Mouse (Mus musculus) heart, adult 2 months (tissue): Measurements from ENCODE around the gene Cmtm7. TPM values are rescaled to one million over a fixed set of nuclear protein-coding genes. Genes with fewer than 3 reads are reported as not detected.

Experiments
- DNase-seq, 2 experiments: peaks; one replicate each; pipeline ENCODE4 v3.0.0; 2021
- H3K27ac ChIP-seq: fragments of 200-600 bp; 2 replicates; pipeline ENCODE4 v1.8.1; 2022
- H3K27me3 ChIP-seq: fragments of 200-500 bp; 2 replicates; pipeline ENCODE4 v1.6.1; 2012; ENCODE audit warnings: mild to moderate bottlenecking, low read length, inconsistent platforms, mixed read lengths; ENCODE audit not compliant: control insufficient read depth, insufficient read depth
- H3K36me3 ChIP-seq: fragments of 200-500 bp; 2 replicates; pipeline ENCODE4 v1.6.1; 2012; ENCODE audit warnings: low read length, inconsistent platforms; ENCODE audit not compliant: control insufficient read depth, insufficient read depth
- H3K4me1 ChIP-seq: fragments of 200-500 bp; 2 replicates; pipeline ENCODE4 v1.6.1; 2011; ENCODE audit warnings: low read length; ENCODE audit not compliant: control insufficient read depth, insufficient read depth
- H3K4me3 ChIP-seq: fragments of 200-600 bp; 2 replicates; pipeline ENCODE4 v1.8.1; 2022
- H3K79me2 ChIP-seq: fragments of 200-500 bp; replicated peaks from 2 replicates; pipeline ENCODE4 v1.6.1; 2012; ENCODE audit warnings: mild to moderate bottlenecking, inconsistent platforms, low read length, moderate library complexity, mixed read lengths; ENCODE audit not compliant: control insufficient read depth, insufficient read depth
- H3K9ac ChIP-seq: fragments of 200-500 bp; 2 replicates; pipeline ENCODE4 v1.6.1; 2012; ENCODE audit warnings: low read depth, mild to moderate bottlenecking, control low read depth, inconsistent platforms, low read length, mixed read lengths
- CTCF ChIP-seq: fragments of 200-600 bp; IDR thresholded peaks from 2 replicates; pipeline ENCODE4 v1.8.1; 2022; ENCODE audit warnings: antibody characterized with exemption, mild to moderate bottlenecking, moderate library complexity
- EP300 ChIP-seq: fragments of 200-500 bp; IDR thresholded peaks from 2 replicates; pipeline ENCODE4 v1.6.1; 2011; ENCODE audit warnings: low read depth, low read length, control low read depth; ENCODE audit not compliant: insufficient read depth
- POLR2A ChIP-seq: fragments of 200-500 bp; IDR thresholded peaks from 2 replicates; pipeline ENCODE4 v1.6.1; 2011; ENCODE audit warnings: mild to moderate bottlenecking, low read depth, low read length, control low read depth; ENCODE audit not compliant: insufficient read depth
- WGBS: fragments of 180-500 bp; shearing (Covaris S2); methylation state at CpG from one replicate; pipeline ENCODE4 v1.1.7; 2018; 5-methylcytosine and 5-hydroxymethylcytosine counted together
- intact Hi-C: fragments of 180-260 bp; cut with DNase I; formaldehyde crosslinking; loops from one replicate; pipeline ENCODE4 v1.15.1; 2025
- long read RNA-seq: library from polyadenylated mRNA; stranded (forward); transcript quantifications from one replicate; pipeline ENCODE4 v2.0.0, GENCODE M21; 2021
- polyA plus RNA-seq: library from polyadenylated mRNA; depleted of rRNA; stranded (reverse); fragments of >200 nt; gene quantifications from 2 replicates; pipeline ENCODE4 v1.2.3, GENCODE M21; 2012; rRNA removed
- total RNA-seq, 2 experiments: library from RNA; stranded (reverse); gene quantifications; 2 replicates each; pipeline ENCODE4 v1.2.3; 2021

Gene Cmtm7
- total RNA-seq: 10 to 100 TPM; 11.5 to 12.6 TPM
- 46.6 and 60.2 TPM in 2 replicates for polyA plus RNA-seq
- long read RNA-seq, partial matches to known transcripts: 0 of 4 reads
- long read RNA-seq, other reads (novel, unspliced or antisense): 0 of 4 reads

DNA sequence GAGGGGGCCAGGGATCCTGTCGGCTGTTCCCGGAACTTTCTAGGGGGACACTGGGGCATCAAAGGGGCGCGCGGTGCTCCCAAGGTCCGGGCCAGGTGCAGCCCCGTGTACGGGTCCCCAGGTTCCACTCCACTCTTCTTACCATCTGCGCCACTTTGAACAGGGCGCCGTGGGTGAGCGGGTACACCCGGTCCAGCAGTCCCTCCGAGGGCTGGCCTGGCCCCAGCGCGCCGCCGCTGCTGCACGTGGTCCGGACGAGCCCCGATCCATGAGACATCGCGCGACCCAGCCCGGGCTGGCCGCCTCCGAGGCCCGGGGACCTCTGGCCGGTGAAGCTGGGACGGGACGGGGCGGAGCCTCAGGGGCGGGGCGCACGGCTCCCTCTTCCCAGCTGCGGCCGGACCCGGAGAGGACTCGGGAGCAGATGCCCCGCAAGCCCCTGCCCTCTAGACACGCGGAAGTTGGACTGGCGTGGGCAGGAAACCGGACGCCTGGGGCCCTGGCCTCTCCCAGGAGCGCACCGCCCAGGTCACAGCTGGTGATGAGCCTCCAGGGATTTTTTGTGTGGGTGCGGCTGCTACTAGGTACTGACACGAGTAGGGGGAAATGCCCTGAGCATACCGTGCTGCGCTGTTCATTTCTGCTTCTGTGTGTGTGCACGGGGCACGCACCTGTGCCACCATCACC lies at the start of gene Cmtm7:
TSS of gene Cmtm7 (minus strand) at position 331 of the 687 bp plus-strand sequence.
- Histone ChIP-seq H3K79me2 (no peaks in the 10 kb centered on the region), H3K4me3 (peak within 1 kb of the TSS; percentile 75), H3K27ac (peak within 1 kb of the TSS; percentile 82), H3K9ac (peak within 1 kb of the TSS; percentile 59), H3K27me3 (no peaks in the 10 kb centered on the region), H3K36me3 (no peaks in the 10 kb centered on the region), H3K4me1 (no peaks in the 10 kb centered on the region)
- peak; percentile 89 to 90 for DNase-seq
- 1% methylated on average over 54 of the region's 54 CpGs for WGBS
- TF ChIP-seq POLR2A: peak; percentile 43; the same call in 1 of the 2 replicates
- TF ChIP-seq CTCF: no peak
- no peak for TF ChIP-seq EP300
- intact Hi-C loops: loop anchor here (2.0 kb wide), 1 partner anchor 29 kb away; no protein-coding TSS in a partner anchor

DNA sequence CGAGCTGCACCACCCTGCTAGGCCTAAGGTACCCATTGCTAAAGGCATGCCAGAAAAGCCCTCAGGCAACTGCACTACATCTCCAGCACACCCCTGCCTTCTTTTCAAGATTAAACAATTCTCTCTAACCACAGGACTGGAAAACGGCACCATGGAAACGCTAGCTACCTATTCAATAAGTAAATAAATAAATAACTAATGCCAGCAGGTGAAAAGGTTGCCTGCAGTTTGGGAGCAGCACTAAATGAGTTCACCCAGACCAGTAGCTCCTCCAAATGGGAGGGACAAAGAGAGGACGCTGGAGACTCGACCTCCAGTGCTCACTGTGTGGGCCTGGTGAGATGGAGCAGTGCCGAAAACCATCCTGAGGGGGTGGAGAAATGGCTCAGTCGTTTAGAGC lies 48.7 kb upstream of the Cmtm7 start:
- TF ChIP-seq POLR2A (no peak), CTCF (no peak), EP300 (no peak)
- H3K36me3 ChIP-seq: no peaks in the 10 kb centered on the region
- no peak for DNase-seq
- H3K9ac ChIP-seq: no peak overlapping the region
- intact Hi-C loops: no loop called here
- 66% methylated on average over 7 of the region's 7 CpGs for WGBS
- no peak overlapping the region for H3K4me3 ChIP-seq
- H3K27ac ChIP-seq: no peak overlapping the region
- peaks cover 5% of the 10 kb centered on the region for H3K4me1 ChIP-seq
- no peaks in the 10 kb centered on the region for H3K27me3 ChIP-seq
- no peaks in the 10 kb centered on the region for H3K79me2 ChIP-seq

DNA sequence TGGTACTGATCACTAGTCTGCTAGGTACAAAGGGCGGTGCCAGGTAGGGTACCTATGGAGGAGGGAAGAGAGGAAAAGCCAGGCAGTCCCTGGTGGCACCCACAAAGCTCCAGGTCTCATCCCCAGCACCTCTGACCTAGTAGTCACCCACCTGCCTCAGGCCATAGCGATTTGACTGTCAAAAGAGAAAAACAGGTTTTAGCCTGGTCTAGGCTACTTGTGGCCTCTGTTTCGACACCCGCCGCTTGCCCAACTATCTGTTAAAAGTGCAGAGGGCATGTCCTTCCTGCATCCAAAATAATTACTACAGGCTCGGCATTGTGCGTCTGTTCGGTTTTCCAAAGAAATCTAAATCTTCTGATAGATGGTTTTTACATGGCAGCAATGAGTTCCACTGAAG lies 48.0 kb upstream of the Cmtm7 start:
- peaks cover 5% of the 10 kb centered on the region for H3K4me1 ChIP-seq
- no peaks in the 10 kb centered on the region for H3K79me2 ChIP-seq
- WGBS: 85% methylated on average over 8 of the region's 8 CpGs
- no peak overlapping the region for H3K9ac ChIP-seq
- no peak overlapping the region for H3K27ac ChIP-seq
- TF ChIP-seq EP300: no peak
- no peak for TF ChIP-seq POLR2A
- TF ChIP-seq CTCF: no peak
- H3K27me3 ChIP-seq: no peaks in the 10 kb centered on the region
- DNase-seq: no peak
- no peak overlapping the region for H3K4me3 ChIP-seq
- intact Hi-C loops: no loop called here
- H3K36me3 ChIP-seq: no peaks in the 10 kb centered on the region

DNA sequence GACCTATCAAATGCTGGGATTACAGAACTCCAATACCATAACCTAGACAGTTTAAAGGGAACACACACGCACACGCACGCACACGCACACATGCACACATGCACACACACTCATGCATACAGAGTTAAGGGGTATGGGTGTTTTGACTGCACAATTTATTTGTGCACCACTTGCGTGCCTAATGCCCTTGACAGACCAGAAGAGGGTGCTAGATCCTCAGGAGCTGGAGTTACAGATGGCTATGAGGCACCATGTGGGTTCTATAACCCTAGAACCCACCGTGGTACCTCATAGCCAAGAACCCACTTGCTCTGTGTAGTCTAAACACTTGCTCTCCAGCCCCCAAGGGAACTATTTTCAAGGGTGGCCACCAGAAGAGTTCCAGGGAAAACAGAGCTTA lies 46.7 kb upstream of the Cmtm7 start:
- Histone ChIP-seq H3K27me3 (no peaks in the 10 kb centered on the region), H3K4me3 (no peak overlapping the region), H3K36me3 (no peaks in the 10 kb centered on the region), H3K9ac (no peak overlapping the region), H3K79me2 (no peaks in the 10 kb centered on the region), H3K4me1 (peaks cover 5% of the 10 kb centered on the region), H3K27ac (peak overlapping the region; percentile 79)
- 89% methylated on average over 6 of the region's 6 CpGs for WGBS
- DNase-seq: no peak
- intact Hi-C loops: no loop called here
- TF ChIP-seq POLR2A (no peak), EP300 (no peak), CTCF (peak; percentile 41)

DNA sequence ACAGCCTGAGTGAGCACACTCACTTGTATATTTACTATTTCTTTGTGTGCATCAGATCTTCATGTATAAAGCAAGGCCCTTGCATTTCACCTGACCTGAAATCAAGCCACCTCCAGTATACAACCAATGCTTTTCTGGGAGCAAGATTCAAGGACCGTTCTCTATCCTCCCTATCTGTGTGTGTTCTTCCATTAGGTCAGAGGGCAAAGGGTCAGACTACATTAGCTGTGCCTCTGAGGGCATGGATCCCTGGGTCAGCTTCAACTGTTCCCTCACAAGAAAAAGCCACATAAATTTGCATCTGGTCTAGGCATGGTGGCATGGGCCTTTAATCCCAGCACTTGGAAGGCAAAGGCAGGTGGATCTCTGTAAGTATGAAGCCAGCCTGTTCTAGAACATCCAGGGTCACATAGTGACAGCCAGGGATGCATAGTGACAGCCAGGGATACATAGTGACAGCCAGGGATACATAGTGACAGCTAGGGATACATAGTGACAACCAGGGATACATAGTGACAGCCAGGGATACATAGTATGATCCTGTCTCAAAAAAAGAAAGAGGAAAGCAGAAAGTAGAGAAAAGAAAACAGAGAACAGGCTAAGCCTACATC lies 45.7 kb upstream of the Cmtm7 start:
- peak overlapping the region; percentile 79 for H3K27ac ChIP-seq
- H3K79me2 ChIP-seq: no peaks in the 10 kb centered on the region
- no peak for TF ChIP-seq POLR2A
- TF ChIP-seq CTCF: no peak
- TF ChIP-seq EP300: no peak
- no peak overlapping the region for H3K4me3 ChIP-seq
- intact Hi-C loops: no loop called here
- H3K4me1 ChIP-seq: peaks cover 5% of the 10 kb centered on the region
- H3K36me3 ChIP-seq: no peaks in the 10 kb centered on the region
- WGBS: 47% methylated on average over 1 of the region's 1 CpGs
- no peak for DNase-seq
- H3K9ac ChIP-seq: peak overlapping the region; percentile 18; the same call in 1 of the 2 replicates
- H3K27me3 ChIP-seq: no peaks in the 10 kb centered on the region

DNA sequence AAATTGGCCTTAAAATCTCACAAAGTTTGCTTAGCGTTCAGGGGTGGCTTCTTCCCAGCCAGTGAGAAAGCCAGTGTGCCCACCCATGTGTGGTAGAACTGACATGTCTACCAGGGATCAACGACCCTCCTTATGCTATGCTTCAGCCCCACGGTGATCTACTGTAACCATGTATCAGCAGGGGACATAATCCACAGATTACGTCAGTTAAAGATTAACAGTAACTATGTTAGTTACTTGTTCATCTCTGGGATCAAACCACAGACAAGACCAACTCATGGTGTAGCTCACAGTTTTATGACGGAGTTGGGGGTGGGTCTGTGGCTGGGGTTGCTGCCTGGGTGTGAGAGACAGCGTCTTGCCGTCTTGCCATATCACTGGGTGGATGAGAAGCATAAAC lies 42.5 kb upstream of the Cmtm7 start:
- no peak for DNase-seq
- TF ChIP-seq EP300 (no peak), POLR2A (no peak), CTCF (no peak)
- no peak overlapping the region for H3K4me3 ChIP-seq
- no peaks in the 10 kb centered on the region for H3K27me3 ChIP-seq
- H3K79me2 ChIP-seq: no peaks in the 10 kb centered on the region
- H3K9ac ChIP-seq: no peak overlapping the region
- no peak overlapping the region for H3K27ac ChIP-seq
- no peaks in the 10 kb centered on the region for H3K36me3 ChIP-seq
- WGBS: 95% methylated on average over 7 of the region's 7 CpGs
- peaks cover 5% of the 10 kb centered on the region for H3K4me1 ChIP-seq
- intact Hi-C loops: no loop called here
